Mouse (Mus musculus): Measurements from ENCODE around the gene Pdap1.

DNA sequence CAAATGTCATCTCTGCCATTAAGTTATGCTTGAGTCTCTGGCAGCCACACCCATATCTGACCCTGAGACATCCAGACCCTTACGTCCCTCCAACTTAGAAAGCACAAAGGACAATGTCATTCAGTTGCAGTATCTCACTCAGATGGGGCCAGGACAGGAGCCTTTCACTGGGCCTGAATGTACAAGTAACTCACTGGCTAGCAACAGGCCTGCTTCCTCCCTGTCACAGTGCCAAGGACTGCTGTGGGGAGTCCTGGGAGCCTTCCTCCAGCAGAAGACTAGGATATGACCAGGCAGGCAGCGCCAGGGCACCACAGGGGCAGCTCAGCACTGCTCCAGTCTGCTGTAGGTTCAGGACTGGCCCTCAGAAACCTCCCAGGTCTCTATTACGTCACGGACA is 10.9 kb downstream of the Pdap1 start:
- TF ChIP-seq POLR2A (IDR thresholded peaks at IDR 0.05; ENCODE audit: extremely low read depth, insufficient read depth, low read length) (no peak), CTCF (IDR thresholded peaks at IDR 0.05; ENCODE audit: low read depth, low read length) (no peak)
